In genomic region chr3:148885184-148885583, GRCm38 (mm10) we compare ENCODE assay signal across 30 mouse cellular contexts.
"Had no signal": no experiment of that assay in that cellular context is flagged by ENCODE, and none has a peak within 500 bp of the region (broad histone marks: within the 10 kb centered on the region; RNA-seq: fewer than 3 reads in every experiment).

No protein-coding gene starts in this region.

- H3K9ac ChIP-seq: limb, embryonic 12.5 days; limb, embryonic 13.5 days; limb, embryonic 15.5 days; liver, embryonic 12.5 days; liver, embryonic 13.5 days; liver, embryonic 14.5 days; liver, embryonic 15.5 days; liver, postnatal 0 days; lung, embryonic 14.5 days; lung, embryonic 15.5 days; midbrain, embryonic 12.5 days; midbrain, embryonic 13.5 days; midbrain, embryonic 15.5 days had no signal

- H3K4me1 ChIP-seq: limb, embryonic 10.5 days; limb, embryonic 12.5 days; limb, embryonic 15.5 days; liver, embryonic 15.5 days; midbrain, embryonic 10.5 days; midbrain, embryonic 12.5 days had no signal

- ATAC-seq: liver, embryonic 12.5 days; liver, postnatal 0 days; lung, postnatal 0 days; midbrain, embryonic 13.5 days; midbrain, embryonic 15.5 days; midbrain, embryonic 16.5 days had no signal

- H3K36me3 ChIP-seq: liver, embryonic 12.5 days; liver, embryonic 13.5 days; liver, embryonic 15.5 days; midbrain, embryonic 15.5 days had no signal

- H3K27me3 ChIP-seq: limb, embryonic 12.5 days; limb, embryonic 13.5 days; limb, embryonic 15.5 days; liver, embryonic 12.5 days; liver, embryonic 13.5 days; liver, embryonic 15.5 days; lung, embryonic 15.5 days; megakaryocyte, embryonic 14.5 days; midbrain, embryonic 12.5 days; midbrain, embryonic 13.5 days; midbrain, embryonic 15.5 days had no signal

- DNase-seq: left cerebral cortex, postnatal 4 days; liver; liver, embryonic 13.5 days; liver, postnatal 0 days; lung, adult 18-20 months; lung, adult 2 months; lung, embryonic 14.5 days; lung, postnatal 10 days; lung, postnatal 14 days; lung, postnatal 36 days; lung, postnatal 4 days had no signal

- H3K4me2 ChIP-seq: limb, embryonic 12.5 days; limb, embryonic 13.5 days; limb, embryonic 15.5 days; liver, embryonic 11.5 days; liver, embryonic 12.5 days; liver, embryonic 13.5 days; liver, embryonic 15.5 days; lung, embryonic 14.5 days; lung, embryonic 15.5 days; midbrain, embryonic 11.5 days; midbrain, embryonic 12.5 days; midbrain, embryonic 13.5 days; midbrain, embryonic 15.5 days had no signal

- H3K9me3 ChIP-seq: limb, embryonic 10.5 days; limb, embryonic 12.5 days; limb, embryonic 13.5 days; limb, embryonic 15.5 days; liver, embryonic 12.5 days; liver, embryonic 13.5 days; liver, embryonic 15.5 days; lung, embryonic 15.5 days; megakaryocyte, embryonic 14.5 days; midbrain, embryonic 10.5 days; midbrain, embryonic 12.5 days; midbrain, embryonic 13.5 days; midbrain, embryonic 15.5 days had no signal

- H3K4me3 ChIP-seq: limb, embryonic 10.5 days; limb, embryonic 12.5 days; limb, embryonic 13.5 days; limb, embryonic 15.5 days; liver, embryonic 12.5 days; liver, embryonic 13.5 days; liver, embryonic 15.5 days; lung, embryonic 15.5 days; midbrain, embryonic 10.5 days; midbrain, embryonic 12.5 days; midbrain, embryonic 13.5 days; midbrain, embryonic 15.5 days; myocyte had no signal

- H3K27ac ChIP-seq: limb, embryonic 10.5 days; limb, embryonic 12.5 days; limb, embryonic 13.5 days; limb, embryonic 15.5 days; liver, embryonic 12.5 days; liver, embryonic 13.5 days; liver, embryonic 14.5 days; liver, embryonic 15.5 days; lung, embryonic 15.5 days; macrophage; midbrain, embryonic 10.5 days; midbrain, embryonic 12.5 days; midbrain, embryonic 13.5 days; midbrain, embryonic 15.5 days had no signal
